Comparison of ENCODE assay signal across 8 mouse cellular contexts in genomic region chr11:26200970-26201777, GRCm38 (mm10). TPM values are rescaled to one million over a fixed set of nuclear protein-coding genes. Genes with fewer than 3 reads are reported as not detected.
DNase-seq lines count a peak whose midpoint lies in the region.

No protein-coding gene starts in this region.

- no peaks in the 10 kb centered on the region for H3K9me3 ChIP-seq in embryonic facial prominence, embryonic 10.5 days

- H3K27me3 ChIP-seq in embryonic facial prominence, embryonic 10.5 days (replicated peaks; ENCODE audit: low read depth, poor library complexity, severe bottlenecking), result no peaks in the 10 kb centered on the region

- intact Hi-C loops in heart, postnatal 36 days (cut with DNase I), result loop anchor here (10.0 kb wide), 1 partner anchor 294 kb away; no protein-coding TSS in a partner anchor

- DNase-seq in gastrocnemius, adult 18-20 months (ENCODE audit: low spot score), result peak; percentile 18
- no peak for DNase-seq in gastrocnemius, adult 8-10 months (ENCODE audit: low spot score in 2 of 2)
- DNase-seq in adrenal gland, postnatal 10 days, result peak; percentile 74
- DNase-seq in embryonic facial prominence, embryonic 10.5 days (ENCODE audit: low spot score), result peak; percentile 64
- peak; percentile 29 for DNase-seq in heart, postnatal 36 days
- peak; percentile 26 for DNase-seq in layer of hippocampus, adult 9-11 months
- peak; percentile 29 to 55 for DNase-seq in lung, postnatal 4 days
- peak; percentile 15 to 21 for DNase-seq in right cerebral cortex, postnatal 36 days (ENCODE audit: low spot score in 2 of 2)

- WGBS in embryonic facial prominence, embryonic 10.5 days, result 52% methylated on average over 4 of the region's 4 CpGs

- no peaks in the 10 kb centered on the region for H3K4me1 ChIP-seq in embryonic facial prominence, embryonic 10.5 days

- H3K27ac ChIP-seq in embryonic facial prominence, embryonic 10.5 days (replicated peaks), result no peak overlapping the region

- no peaks in the 10 kb centered on the region for H3K36me3 ChIP-seq in embryonic facial prominence, embryonic 10.5 days (replicated peaks)

- H3K4me3 ChIP-seq in embryonic facial prominence, embryonic 10.5 days, result no peak overlapping the region

RNA-seq across cellular contexts. Expression of gene 5730522E02Rik, which starts 9.4 kb away (rescaled TPM):
- not detected for total RNA-seq in gastrocnemius, adult 18-20 months (2021)
- not detected for total RNA-seq in gastrocnemius, adult 8-10 months (2022)
- total RNA-seq in adrenal gland, postnatal 10 days (2021), result 1 to 10 TPM in 1 of 2 experiments, under 1 TPM in 1; 0.72 to 1.1 TPM
- polyA plus RNA-seq in embryonic facial prominence, embryonic 10.5 days (2016; fragmentation: Nextera tagmentation; extraction: Ambion mirVana), result 5.0 and 6.5 TPM in 2 replicates
- not detected for total RNA-seq in heart, postnatal 36 days (2021)

Comparison
In these comparisons a context has a peak if more than half of its experiments do, and no peak if none do; other contexts are left out.
1. DNase-seq: peak in gastrocnemius, adult 18-20 months (single experiment), adrenal gland, postnatal 10 days (single experiment), embryonic facial prominence, embryonic 10.5 days (single experiment), heart, postnatal 36 days (2 of 2), layer of hippocampus, adult 9-11 months (single experiment), lung, postnatal 4 days (2 of 2) and right cerebral cortex, postnatal 36 days (2 of 2); none in gastrocnemius, adult 8-10 months (0 of 2).